Mouse (Mus musculus) heart, embryonic 13.5 days (tissue): ENCODE data around the gene Arhgap9. TPM values are rescaled to one million over a fixed set of nuclear protein-coding genes. Genes with fewer than 3 reads are reported as not detected.

Experiments
- ATAC-seq: fragments of 200-750 bp; cut with Nextera tagmentation; 2 replicates; pipeline ENCODE4 v1.8.0; 2017; ENCODE audit warnings: moderate TSS enrichment; ENCODE audit not compliant: insufficient number of reproducible peaks, low FRiP score, low TSS enrichment; ENCODE audit errors: extremely low read depth
- H3K27ac ChIP-seq: fragments of 300-500 bp; sonication (generic); replicated peaks from 2 replicates; pipeline ENCODE4 v1.5.1; 2015; ENCODE audit warnings: moderate library complexity, mild to moderate bottlenecking, inconsistent platforms
- H3K27me3 ChIP-seq: fragments of 300-500 bp; sonication (generic); replicated peaks from 2 replicates; pipeline ENCODE4 v1.6.1; 2015; ENCODE audit warnings: mild to moderate bottlenecking, inconsistent platforms
- H3K36me3 ChIP-seq: fragments of 300-500 bp; sonication (generic); 2 replicates; pipeline ENCODE4 v1.6.1; 2015; ENCODE audit warnings: mild to moderate bottlenecking, inconsistent platforms
- H3K4me1 ChIP-seq: fragments of 300-500 bp; sonication (generic); 2 replicates; pipeline ENCODE4 v1.6.1; 2015; ENCODE audit warnings: inconsistent platforms
- H3K4me2 ChIP-seq: fragments of 300-500 bp; sonication (generic); 2 replicates; pipeline ENCODE4 v1.6.1; 2015; ENCODE audit warnings: inconsistent platforms, mild to moderate bottlenecking, moderate library complexity
- H3K4me3 ChIP-seq: fragments of 300-500 bp; sonication (generic); 2 replicates; pipeline ENCODE4 v1.5.1; 2015; ENCODE audit warnings: moderate library complexity, mild to moderate bottlenecking, inconsistent platforms
- H3K9ac ChIP-seq: fragments of 300-500 bp; sonication (generic); 2 replicates; pipeline ENCODE4 v1.6.1; 2015; ENCODE audit warnings: inconsistent platforms, mild to moderate bottlenecking, moderate library complexity
- H3K9me3 ChIP-seq: fragments of 300-500 bp; sonication (generic); 2 replicates; pipeline ENCODE4 v1.6.1; 2016; ENCODE audit warnings: inconsistent platforms
- WGBS: fragments of 180-500 bp; shearing (Covaris S2); methylation state at CpG from one replicate; pipeline ENCODE4 v1.1.7; 2015; ENCODE audit warnings: mixed read lengths; 5-methylcytosine and 5-hydroxymethylcytosine counted together
- polyA plus RNA-seq: library from polyadenylated mRNA; unstranded; fragments of >200 nt; fragmentation: Nextera tagmentation; extraction: Ambion mirVana; gene quantifications from 2 replicates; pipeline ENCODE4 v1.2.1, GENCODE M21; 2015

The Arhgap9 gene
- polyA plus RNA-seq, 1 experiment from 2014 or later: 1.7 TPM

- peak overlapping the region; percentile 48; the same call in 1 of the 2 replicates for H3K27ac ChIP-seq
- peaks cover 34% of the 10 kb centered on the region for H3K4me1 ChIP-seq
- H3K36me3 ChIP-seq: no peaks in the 10 kb centered on the region
- H3K4me3 ChIP-seq: peak overlapping the region; percentile 57
- peaks cover 64% of the 10 kb centered on the region for H3K27me3 ChIP-seq
- WGBS: under 1% methylated on average over 41 of the region's 42 CpGs
- peak overlapping the region; percentile 96 for H3K4me2 ChIP-seq
- H3K9ac ChIP-seq: peak overlapping the region; percentile 71
- no peaks in the 10 kb centered on the region for H3K9me3 ChIP-seq
- no peak for ATAC-seq
Observed at GRCm38 (mm10) chr10:127339683-127340576, 18.2 kb downstream of the Arhgap9 start.

- ATAC-seq: no peak
- Histone ChIP-seq H3K9ac (peak overlapping the region; percentile 71), H3K9me3 (no peaks in the 10 kb centered on the region), H3K4me1 (peaks cover 34% of the 10 kb centered on the region), H3K4me2 (peak overlapping the region; percentile 96), H3K27ac (no peak overlapping the region), H3K4me3 (peak overlapping the region; percentile 57), H3K27me3 (peaks cover 63% of the 10 kb centered on the region), H3K36me3 (no peaks in the 10 kb centered on the region)
- WGBS: 2% methylated on average over 27 of the region's 27 CpGs
Observed at GRCm38 (mm10) chr10:127340577-127341359, 19.0 kb downstream of the Arhgap9 start.

GRCm38 (mm10) chr10:127341360-127341690 is 19.6 kb downstream of the Arhgap9 start:
- H3K9ac ChIP-seq: peak overlapping the region; percentile 66
- H3K4me2 ChIP-seq: peak overlapping the region; percentile 96
- H3K27ac ChIP-seq: no peak overlapping the region
- H3K27me3 ChIP-seq: peaks cover 58% of the 10 kb centered on the region
- H3K36me3 ChIP-seq: no peaks in the 10 kb centered on the region
- 0% methylated on average over 7 of the region's 11 CpGs for WGBS
- no peaks in the 10 kb centered on the region for H3K9me3 ChIP-seq
- H3K4me1 ChIP-seq: peaks cover 34% of the 10 kb centered on the region
- peak overlapping the region; percentile 57 for H3K4me3 ChIP-seq
- no peak for ATAC-seq

- no peaks in the 10 kb centered on the region for H3K9me3 ChIP-seq
- ATAC-seq: no peak
- peaks cover 50% of the 10 kb centered on the region for H3K27me3 ChIP-seq
- WGBS: under 1% methylated on average over 29 of the region's 29 CpGs
- H3K36me3 ChIP-seq: no peaks in the 10 kb centered on the region
- H3K4me2 ChIP-seq: peak within 1 kb of the TSS; percentile 96
- H3K4me3 ChIP-seq: peak within 1 kb of the TSS; percentile 57
- H3K9ac ChIP-seq: peak within 1 kb of the TSS; percentile 71
- H3K4me1 ChIP-seq: peaks cover 34% of the 10 kb centered on the region
- H3K27ac ChIP-seq: no peak within 1 kb of the TSS
Observed at GRCm38 (mm10) chr10:127341891-127342639, 20.3 kb downstream of the Arhgap9 start, which contains the start of gene Gli1. Gene Gli1 (minus strand): TSS chr10:127341974.

- WGBS: 66% methylated on average over 3 of the region's 3 CpGs
- Histone ChIP-seq H3K27ac (no peak overlapping the region), H3K36me3 (no peaks in the 10 kb centered on the region), H3K9ac (no peak overlapping the region), H3K27me3 (peaks cover 40% of the 10 kb centered on the region), H3K4me3 (no peak overlapping the region), H3K9me3 (no peaks in the 10 kb centered on the region), H3K4me2 (no peak overlapping the region), H3K4me1 (peaks cover 34% of the 10 kb centered on the region)
- no peak for ATAC-seq
Observed at GRCm38 (mm10) chr10:127343029-127343428, 21.3 kb downstream of the Arhgap9 start.

GRCm38 (mm10) chr10:127346173-127346572 is 24.4 kb downstream of the Arhgap9 start:
- no peak overlapping the region for H3K27ac ChIP-seq

GRCm38 (mm10) chr10:127348957-127349356 is 27.2 kb downstream of the Arhgap9 start:
- WGBS: 61% methylated on average over 3 of the region's 4 CpGs
- Histone ChIP-seq H3K27me3 (peaks cover 21% of the 10 kb centered on the region), H3K27ac (no peak overlapping the region), H3K4me3 (no peak overlapping the region), H3K9ac (no peak overlapping the region), H3K36me3 (no peaks in the 10 kb centered on the region), H3K4me1 (peaks cover 11% of the 10 kb centered on the region; the same call in 1 of the 2 replicates), H3K9me3 (no peaks in the 10 kb centered on the region), H3K4me2 (no peak overlapping the region)
- ATAC-seq: no peak

More at GRCm38 (mm10) chr10:127346173-127346572, 24.4 kb downstream of the Arhgap9 start:
- Histone ChIP-seq H3K4me2 (no peak overlapping the region), H3K9me3 (no peaks in the 10 kb centered on the region), H3K36me3 (no peaks in the 10 kb centered on the region), H3K4me3 (no peak overlapping the region), H3K9ac (no peak overlapping the region), H3K4me1 (peaks cover 22% of the 10 kb centered on the region), H3K27me3 (peaks cover 21% of the 10 kb centered on the region)
- no peak for ATAC-seq
- WGBS: 59% methylated on average over 3 of the region's 3 CpGs

- H3K4me1 ChIP-seq: peaks cover 11% of the 10 kb centered on the region; the same call in 1 of the 2 replicates
- peaks cover 21% of the 10 kb centered on the region for H3K27me3 ChIP-seq
- WGBS: 64% methylated on average over 8 of the region's 8 CpGs
- H3K4me2 ChIP-seq: no peak overlapping the region
- no peak overlapping the region for H3K9ac ChIP-seq
- H3K36me3 ChIP-seq: no peaks in the 10 kb centered on the region
- H3K4me3 ChIP-seq: no peak overlapping the region
- ATAC-seq: no peak
- no peak overlapping the region for H3K27ac ChIP-seq
- no peaks in the 10 kb centered on the region for H3K9me3 ChIP-seq
Observed at GRCm38 (mm10) chr10:127349810-127350209, 28.0 kb downstream of the Arhgap9 start.

GRCm38 (mm10) chr10:127350594-127351284 is 29.0 kb downstream of the Arhgap9 start:
- peak overlapping the region; percentile 74 for H3K9ac ChIP-seq
- H3K9me3 ChIP-seq: no peaks in the 10 kb centered on the region
- H3K36me3 ChIP-seq: no peaks in the 10 kb centered on the region
- peaks cover 27% of the 10 kb centered on the region for H3K27me3 ChIP-seq
- WGBS: 11% methylated on average over 24 of the region's 24 CpGs
- no peak overlapping the region for H3K27ac ChIP-seq
- peaks cover 11% of the 10 kb centered on the region; the same call in 1 of the 2 replicates for H3K4me1 ChIP-seq
- no peak; the same call in 1 of the 2 replicates for ATAC-seq
- H3K4me3 ChIP-seq: peak overlapping the region; percentile 37
- H3K4me2 ChIP-seq: peak overlapping the region; percentile 65

- Histone ChIP-seq H3K27ac (no peak overlapping the region), H3K4me1 (peaks cover 11% of the 10 kb centered on the region; the same call in 1 of the 2 replicates), H3K36me3 (no peaks in the 10 kb centered on the region), H3K4me2 (no peak overlapping the region; the same call in 1 of the 2 replicates), H3K27me3 (peaks cover 32% of the 10 kb centered on the region), H3K9ac (peak overlapping the region; percentile 74), H3K9me3 (no peaks in the 10 kb centered on the region), H3K4me3 (no peak overlapping the region)
- ATAC-seq: no peak
- WGBS: 79% methylated on average over 8 of the region's 8 CpGs
Observed at GRCm38 (mm10) chr10:127351285-127351595, 29.5 kb downstream of the Arhgap9 start.
